Mouse (Mus musculus) mature B cell (primary cell): ENCODE data around the gene Chd2.

Source experiments
- in situ Hi-C: fragments of 300-500 bp; cut with MboI; formaldehyde crosslinking; loops from 2 replicates; pipeline ENCODE4 v1.14.3; 2019

The Chd2 gene

GRCm38 (mm10) chr7:73540202-73541078, 1.2 kb downstream of the Chd2 start:
- in situ Hi-C loops: no loop called here

- in situ Hi-C loops: no loop called here
Observed at GRCm38 (mm10) chr7:73539116-73539682, 2.4 kb downstream of the Chd2 start.

- in situ Hi-C loops: no loop called here
Observed at GRCm38 (mm10) chr7:73538424-73539079, 3.1 kb downstream of the Chd2 start.

- in situ Hi-C loops: no loop called here
Observed at GRCm38 (mm10) chr7:73537634-73538423, 3.8 kb downstream of the Chd2 start.

GRCm38 (mm10) chr7:73537228-73537627, 4.4 kb downstream of the Chd2 start:
- in situ Hi-C loops: no loop called here

GRCm38 (mm10) chr7:73536579-73536978, 5.1 kb downstream of the Chd2 start:
- in situ Hi-C loops: no loop called here

GRCm38 (mm10) chr7:73535861-73536200, 5.8 kb downstream of the Chd2 start:
- in situ Hi-C loops: no loop called here

- in situ Hi-C loops: no loop called here
Observed at GRCm38 (mm10) chr7:73534937-73535860, 6.4 kb downstream of the Chd2 start.

GRCm38 (mm10) chr7:73533457-73533856, 8.2 kb downstream of the Chd2 start:
- in situ Hi-C loops: no loop called here

GRCm38 (mm10) chr7:73532916-73533315, 8.7 kb downstream of the Chd2 start:
- in situ Hi-C loops: no loop called here

GRCm38 (mm10) chr7:73532139-73532538, 9.5 kb downstream of the Chd2 start:
- in situ Hi-C loops: no loop called here

- in situ Hi-C loops: no loop called here
Observed at GRCm38 (mm10) chr7:73531506-73532093, 10.0 kb downstream of the Chd2 start.

- in situ Hi-C loops: no loop called here
Observed at GRCm38 (mm10) chr7:73530846-73531245, 10.8 kb downstream of the Chd2 start.

- in situ Hi-C loops: no loop called here
Observed at GRCm38 (mm10) chr7:73530164-73530563, 11.5 kb downstream of the Chd2 start.

- in situ Hi-C loops: loop anchor here (5.0 kb wide), 1 partner anchor 93 kb away; no protein-coding TSS in a partner anchor
Observed at GRCm38 (mm10) chr7:73529261-73529660, 12.4 kb downstream of the Chd2 start.

GRCm38 (mm10) chr7:73528377-73528894, 13.2 kb downstream of the Chd2 start:
- in situ Hi-C loops: loop anchor here (5.0 kb wide), 1 partner anchor 94 kb away; no protein-coding TSS in a partner anchor

GRCm38 (mm10) chr7:73527225-73527624, 14.4 kb downstream of the Chd2 start:
- in situ Hi-C loops: loop anchor here (5.0 kb wide), 1 partner anchor 95 kb away; no protein-coding TSS in a partner anchor

GRCm38 (mm10) chr7:73524454-73524952, 17.1 kb downstream of the Chd2 start:
- in situ Hi-C loops: no loop called here

GRCm38 (mm10) chr7:73523608-73524259, 17.9 kb downstream of the Chd2 start:
- in situ Hi-C loops: no loop called here
